Mouse (Mus musculus): ENCODE data around the gene Prkca.
"Not testable (repeated sequence)": the region's sequence is repeated elsewhere in the genome, so short reads cannot be mapped to it uniquely, and the experiment has no call there.

DNA sequence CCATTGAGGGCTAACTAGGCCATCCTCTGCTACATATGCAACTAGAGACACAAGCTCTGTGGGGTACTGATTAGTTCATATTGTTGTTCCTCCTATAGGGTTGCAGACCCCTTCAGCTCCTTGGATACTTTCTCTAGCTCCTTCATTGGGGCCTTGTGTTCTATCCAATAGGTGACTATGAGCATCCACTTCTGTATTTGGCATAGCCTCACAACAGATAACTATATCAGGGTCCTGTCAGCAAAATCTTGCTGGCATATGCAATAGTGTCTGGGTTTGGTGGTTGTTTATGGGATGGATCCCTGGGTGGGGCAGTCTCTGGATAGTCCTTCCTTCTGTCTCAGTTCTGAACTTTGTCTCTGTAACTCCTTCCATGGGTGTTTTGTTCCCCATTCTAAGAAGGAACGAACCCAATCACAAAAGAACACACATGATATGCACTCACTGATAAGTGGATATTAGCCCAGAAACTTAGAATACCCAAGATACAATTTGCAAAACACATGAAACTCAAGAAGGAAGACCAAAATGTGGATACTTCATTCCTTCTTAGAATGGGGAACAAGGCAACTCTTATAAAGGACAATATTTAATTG, 256.5 kb downstream of the Prkca start:
- not testable (repeated sequence) for TF ChIP-seq CTCF (IDR thresholded peaks at IDR 0.05; ENCODE audit: low read depth, low read length); POLR2A (IDR thresholded peaks at IDR 0.05; ENCODE audit: insufficient read depth, low read length)
